Mouse (Mus musculus) small intestine, adult 2 months (tissue): Measurements from ENCODE around the gene Gm37240.

Experiments used
- CTCF ChIP-seq: fragments of 200-500 bp; IDR thresholded peaks from 2 replicates; pipeline ENCODE4 v1.5.1; 2012; ENCODE audit warnings: low read depth, mild to moderate bottlenecking, control low read depth, inconsistent platforms, low read length, moderate library complexity, mixed read lengths; ENCODE audit not compliant: insufficient replicate concordance, insufficient read length; ENCODE audit errors: extremely low read depth
- POLR2A ChIP-seq: fragments of 200-500 bp; IDR thresholded peaks from 2 replicates; pipeline ENCODE4 v1.6.1; 2012; ENCODE audit warnings: low read depth, mild to moderate bottlenecking, control low read depth, inconsistent platforms, low read length, moderate library complexity

DNA sequence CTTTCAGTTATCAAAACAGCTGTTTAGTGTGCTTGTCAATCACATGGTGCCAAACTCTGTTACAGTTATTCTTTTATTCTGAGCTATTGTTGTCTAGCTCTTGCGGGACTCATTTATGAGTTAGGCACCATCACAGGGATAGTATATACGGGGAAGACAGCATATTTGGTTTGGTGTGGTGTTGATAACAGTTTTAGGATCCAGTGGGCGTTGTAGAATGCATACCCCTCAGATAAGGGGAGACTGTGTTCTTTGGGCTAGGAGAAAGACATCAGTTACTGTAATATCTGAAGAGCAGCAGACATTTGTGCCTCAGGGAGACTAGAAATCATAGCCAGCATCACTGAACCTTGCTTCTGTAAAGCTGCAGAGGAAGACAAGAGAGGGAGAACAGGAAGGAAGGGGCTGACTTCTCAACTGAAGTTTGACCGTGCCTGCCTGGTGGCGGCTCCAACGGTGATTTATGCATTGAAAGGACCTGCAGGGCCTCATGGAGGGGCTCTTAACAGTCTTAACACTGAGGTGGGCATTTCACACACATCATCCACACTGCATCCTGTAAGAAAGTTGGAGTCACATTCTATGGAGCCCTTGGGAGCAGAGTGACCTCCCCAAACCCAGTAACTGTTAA is 713.8 kb downstream of the Gm37240 start:
- no peak for TF ChIP-seq CTCF
- TF ChIP-seq POLR2A: no peak
